Mouse (Mus musculus) liver, adult 2 months (tissue): ENCODE results near the gene Madcam1. TPM values are rescaled to one million over a fixed set of nuclear protein-coding genes. Genes with fewer than 3 reads are reported as not detected.

ENCODE experiments used
- DNase-seq: peaks from one replicate; pipeline ENCODE4 v3.0.0-alpha.2; 2011; ENCODE audit warnings: low read depth, low spot score; ENCODE audit errors: extremely low read depth
- H3K27ac ChIP-seq: fragments of 200-500 bp; replicated peaks from 2 replicates; pipeline ENCODE4 v1.5.1; 2012; ENCODE audit warnings: low read depth, mild to moderate bottlenecking, control low read depth, inconsistent platforms, low read length; ENCODE audit not compliant: insufficient read depth
- H3K27me3 ChIP-seq: fragments of 200-500 bp; 2 replicates; pipeline ENCODE4 v1.6.1; 2012; ENCODE audit warnings: mild to moderate bottlenecking, moderate library complexity, low read length, inconsistent platforms; ENCODE audit not compliant: control insufficient read depth, insufficient read depth
- H3K36me3 ChIP-seq: fragments of 200-500 bp; 2 replicates; pipeline ENCODE4 v1.6.1; 2012; ENCODE audit warnings: low read length, inconsistent platforms; ENCODE audit not compliant: control insufficient read depth, insufficient read depth
- H3K4me1 ChIP-seq: fragments of 200-500 bp; 2 replicates; pipeline ENCODE4 v1.6.1; 2011; ENCODE audit warnings: low read length; ENCODE audit not compliant: control insufficient read depth, insufficient read depth
- H3K4me3 ChIP-seq: fragments of 200-500 bp; 2 replicates; pipeline ENCODE4 v1.5.1; 2011; ENCODE audit warnings: low read depth, mild to moderate bottlenecking, control low read depth, low read length, moderate library complexity; ENCODE audit not compliant: insufficient read depth
- H3K79me2 ChIP-seq: fragments of 200-500 bp; 2 replicates; pipeline ENCODE4 v1.6.1; 2012; ENCODE audit warnings: inconsistent platforms, mild to moderate bottlenecking, low read length, moderate library complexity; ENCODE audit not compliant: control insufficient read depth, insufficient read depth
- H3K9ac ChIP-seq: fragments of 200-500 bp; 2 replicates; pipeline ENCODE4 v1.6.1; 2012; ENCODE audit warnings: low read depth, mild to moderate bottlenecking, control low read depth, inconsistent platforms, low read length
- CTCF ChIP-seq: fragments of 200-500 bp; IDR thresholded peaks from 2 replicates; pipeline ENCODE4 v1.5.1; 2011; ENCODE audit warnings: low read depth, low read length, control low read depth
- POLR2A ChIP-seq: fragments of 200-500 bp; IDR thresholded peaks from 2 replicates; pipeline ENCODE4 v1.6.1; 2011; ENCODE audit warnings: low read length, control low read depth; ENCODE audit not compliant: insufficient read depth; ENCODE audit errors: extremely low read depth
- WGBS: fragments of 180-500 bp; shearing (Covaris S2); methylation state at CpG from one replicate; pipeline ENCODE4 v1.1.7; 2018; 5-methylcytosine and 5-hydroxymethylcytosine counted together
- polyA plus RNA-seq: library from polyadenylated mRNA; depleted of rRNA; stranded (reverse); fragments of >200 nt; gene quantifications from 2 replicates; pipeline ENCODE4 v1.2.3, GENCODE M21; 2012
- total RNA-seq: library from RNA; depleted of rRNA; stranded (reverse); fragments of >200 nt; gene quantifications from 2 replicates; pipeline ENCODE4 v1.2.3, GENCODE M21; 2014

Madcam1 gene
- total and polyA plus RNA-seq, 2 experiments, result not detected

GRCm38 (mm10) chr10:79658829-79659228 lies 5.5 kb upstream of the Madcam1 start:
- 54% methylated on average over 4 of the region's 4 CpGs for WGBS
- H3K27ac ChIP-seq, result no peak overlapping the region
- peak; percentile 19; the same call in 1 of the 2 replicates for TF ChIP-seq CTCF
- no peak for TF ChIP-seq POLR2A
- H3K4me3 ChIP-seq, result no peak overlapping the region
- H3K79me2 ChIP-seq, result no peaks in the 10 kb centered on the region
- no peaks in the 10 kb centered on the region for H3K27me3 ChIP-seq
- no peaks in the 10 kb centered on the region for H3K4me1 ChIP-seq
- no peaks in the 10 kb centered on the region for H3K36me3 ChIP-seq
- DNase-seq, result no peak
- H3K9ac ChIP-seq, result no peak overlapping the region

- Histone ChIP-seq H3K9ac (no peak overlapping the region), H3K4me3 (no peak overlapping the region), H3K27ac (no peak overlapping the region), H3K27me3 (no peaks in the 10 kb centered on the region), H3K79me2 (no peaks in the 10 kb centered on the region), H3K36me3 (no peaks in the 10 kb centered on the region), H3K4me1 (no peaks in the 10 kb centered on the region)
- no peak for DNase-seq
- TF ChIP-seq POLR2A (no peak), CTCF (no peak; the same call in 1 of the 2 replicates)
- 87% methylated on average over 2 of the region's 2 CpGs for WGBS
Observed at GRCm38 (mm10) chr10:79660298-79660697, 4.1 kb upstream of the Madcam1 start.

GRCm38 (mm10) chr10:79661861-79662260 lies 2.5 kb upstream of the Madcam1 start:
- TF ChIP-seq POLR2A (no peak), CTCF (no peak)
- WGBS, result 46% methylated on average over 3 of the region's 3 CpGs
- Histone ChIP-seq H3K27ac (no peak overlapping the region), H3K36me3 (no peaks in the 10 kb centered on the region), H3K9ac (no peak overlapping the region), H3K79me2 (no peaks in the 10 kb centered on the region), H3K4me3 (no peak overlapping the region), H3K27me3 (no peaks in the 10 kb centered on the region), H3K4me1 (no peaks in the 10 kb centered on the region)
- DNase-seq, result no peak

- Histone ChIP-seq H3K27me3 (no peaks in the 10 kb centered on the region), H3K4me3 (no peak overlapping the region), H3K9ac (no peak overlapping the region), H3K4me1 (peaks cover 2% of the 10 kb centered on the region), H3K36me3 (no peaks in the 10 kb centered on the region), H3K27ac (no peak overlapping the region), H3K79me2 (peaks cover 5% of the 10 kb centered on the region; the same call in 1 of the 2 replicates)
- DNase-seq, result no peak
- WGBS, result 83% methylated on average over 8 of the region's 8 CpGs
- no peak for TF ChIP-seq CTCF
Observed at GRCm38 (mm10) chr10:79665051-79665450, 692 bp downstream of the Madcam1 start.

- Histone ChIP-seq H3K27ac (no peak overlapping the region), H3K36me3 (no peaks in the 10 kb centered on the region), H3K79me2 (peaks cover 5% of the 10 kb centered on the region; the same call in 1 of the 2 replicates), H3K4me3 (no peak overlapping the region), H3K9ac (no peak overlapping the region), H3K4me1 (peaks cover 7% of the 10 kb centered on the region), H3K27me3 (no peaks in the 10 kb centered on the region)
- DNase-seq, result no peak
- TF ChIP-seq CTCF (no peak), POLR2A (no peak)
- 73% methylated on average over 9 of the region's 9 CpGs for WGBS
Observed at GRCm38 (mm10) chr10:79666493-79666892, 2.1 kb downstream of the Madcam1 start.

GRCm38 (mm10) chr10:79668076-79668475 lies 3.7 kb downstream of the Madcam1 start:
- no peak overlapping the region for H3K9ac ChIP-seq
- H3K27me3 ChIP-seq, result no peaks in the 10 kb centered on the region
- DNase-seq, result no peak
- H3K36me3 ChIP-seq, result no peaks in the 10 kb centered on the region
- H3K79me2 ChIP-seq, result peaks cover 5% of the 10 kb centered on the region; the same call in 1 of the 2 replicates
- no peak overlapping the region for H3K27ac ChIP-seq
- no peak for TF ChIP-seq POLR2A
- TF ChIP-seq CTCF, result no peak
- 79% methylated on average over 5 of the region's 5 CpGs for WGBS
- H3K4me3 ChIP-seq, result no peak overlapping the region
- peaks cover 7% of the 10 kb centered on the region for H3K4me1 ChIP-seq
